In genomic region chr1:19209359-19209745, GRCm38 (mm10) we compare ENCODE assay signal across 11 mouse cellular contexts. TPM values are rescaled to one million over a fixed set of nuclear protein-coding genes. Genes with fewer than 3 reads are reported as not detected.
DNase-seq lines count a peak whose midpoint lies in the region; ATAC-seq and TF ChIP-seq lines count a peak whose summit lies in the region.
"Had no signal": no experiment of that assay in that cellular context is flagged by ENCODE, and none has a peak within 500 bp of the region (broad histone marks: within the 10 kb centered on the region; RNA-seq: fewer than 3 reads in every experiment).

No protein-coding gene starts in this region.

- H3K4me2 ChIP-seq in forebrain, postnatal 0 days (ENCODE audit: low read depth) = no peak overlapping the region
- H3K4me2 ChIP-seq in forebrain, embryonic 13.5 days = no peak overlapping the region; the same call in 1 of the 2 replicates
- no peak overlapping the region for H3K4me2 ChIP-seq in lung, postnatal 0 days (replicated peaks; ENCODE audit: low read depth, low read length)
- peak overlapping the region; percentile 51 for H3K4me2 ChIP-seq in limb, embryonic 14.5 days (replicated peaks; ENCODE audit: low read depth, low read length, severe bottlenecking)
- H3K4me2 ChIP-seq in stomach, postnatal 0 days (replicated peaks; ENCODE audit: low read depth) = no peak overlapping the region

- H3K27me3 ChIP-seq in forebrain, postnatal 0 days (ENCODE audit: insufficient read depth, low read length) = peaks cover 61% of the 10 kb centered on the region
- H3K27me3 ChIP-seq in forebrain, embryonic 13.5 days = peaks cover 84% of the 10 kb centered on the region
- H3K27me3 ChIP-seq in lung, postnatal 0 days (replicated peaks; ENCODE audit: insufficient read depth, low read length) = peaks cover 42% of the 10 kb centered on the region
- peaks cover 50% of the 10 kb centered on the region for H3K27me3 ChIP-seq in limb, embryonic 14.5 days (ENCODE audit: control insufficient read depth, insufficient read depth, low read length)
- H3K27me3 ChIP-seq in stomach, postnatal 0 days (ENCODE audit: control insufficient read depth, insufficient read depth, low read length) = peaks cover 3% of the 10 kb centered on the region; the same call in 1 of the 2 replicates

- DNase-seq in forebrain, postnatal 0 days = no peak
- DNase-seq in lung, postnatal 0 days (ENCODE audit: low spot score) = no peak
- no peak for DNase-seq in lung, postnatal 4 days
- no peak for DNase-seq in limb, embryonic 14.5 days (ENCODE audit: low spot score)
- no peak for DNase-seq in stomach, postnatal 0 days (ENCODE audit: low spot score)
- DNase-seq in urinary bladder, postnatal 14 days (ENCODE audit: low spot score) = no peak
- no peak for DNase-seq in adipocyte (ENCODE audit: low spot score)
- DNase-seq: gastrocnemius, postnatal 25 days; layer of hippocampus, adult 9-11 months; liver, postnatal 0 days had no signal

- no peak for TF ChIP-seq EP300 in lung, postnatal 0 days (IDR thresholded peaks at IDR 0.05)
- TF ChIP-seq EP300 in stomach, postnatal 0 days (optimal IDR thresholded peaks at IDR 0.05) = no peak

- no peak overlapping the region for H3K27ac ChIP-seq in forebrain, postnatal 0 days (ENCODE audit: low read depth, low read length)
- no peak overlapping the region for H3K27ac ChIP-seq in forebrain, embryonic 13.5 days
- H3K27ac ChIP-seq in lung, postnatal 0 days (ENCODE audit: low read length) = no peak overlapping the region
- peak overlapping the region; percentile 86 for H3K27ac ChIP-seq in limb, embryonic 14.5 days (replicated peaks; ENCODE audit: low read depth, low read length)
- no peak overlapping the region for H3K27ac ChIP-seq in stomach, postnatal 0 days (replicated peaks)

- no peaks in the 10 kb centered on the region for H3K36me3 ChIP-seq in forebrain, postnatal 0 days (ENCODE audit: insufficient read depth)
- H3K36me3 ChIP-seq in forebrain, embryonic 13.5 days (ENCODE audit: poor library complexity, severe bottlenecking) = no peaks in the 10 kb centered on the region
- H3K36me3 ChIP-seq in lung, postnatal 0 days (ENCODE audit: insufficient read depth, low read length) = no peaks in the 10 kb centered on the region
- 0 out of 2 replicates have a peak, but pooled peaks cover 2% of the 10 kb centered on the region for H3K36me3 ChIP-seq in limb, embryonic 14.5 days (ENCODE audit: control insufficient read depth, insufficient read depth, low read length)
- H3K36me3 ChIP-seq in stomach, postnatal 0 days (ENCODE audit: control insufficient read depth, insufficient read depth, low read length) = no peaks in the 10 kb centered on the region

- no peak overlapping the region for H3K4me3 ChIP-seq in forebrain, postnatal 0 days (ENCODE audit: low read depth, low read length)
- no peak overlapping the region; the same call in 1 of the 2 replicates for H3K4me3 ChIP-seq in forebrain, embryonic 13.5 days
- peak overlapping the region; percentile 30; the same call in 1 of the 2 replicates for H3K4me3 ChIP-seq in lung, postnatal 0 days (ENCODE audit: low read depth, low read length)
- peak overlapping the region; percentile 45 for H3K4me3 ChIP-seq in limb, embryonic 14.5 days (replicated peaks; ENCODE audit: low read length)
- peak overlapping the region; percentile 28 for H3K4me3 ChIP-seq in stomach, postnatal 0 days (ENCODE audit: low read depth, low read length)

- no peaks in the 10 kb centered on the region for H3K4me1 ChIP-seq in forebrain, postnatal 0 days (ENCODE audit: insufficient read depth)
- H3K4me1 ChIP-seq in forebrain, embryonic 13.5 days = no peaks in the 10 kb centered on the region
- H3K4me1 ChIP-seq in lung, postnatal 0 days (ENCODE audit: insufficient read depth, low read depth, low read length) = no peaks in the 10 kb centered on the region
- H3K4me1 ChIP-seq in limb, embryonic 14.5 days (ENCODE audit: control insufficient read depth, insufficient read depth, low read length) = no peaks in the 10 kb centered on the region
- no peaks in the 10 kb centered on the region for H3K4me1 ChIP-seq in stomach, postnatal 0 days (replicated peaks; ENCODE audit: control insufficient read depth, insufficient read depth)

- 3% methylated on average over 10 of the region's 10 CpGs for WGBS in forebrain, postnatal 0 days
- under 1% methylated on average over 10 of the region's 10 CpGs for WGBS in forebrain, embryonic 13.5 days
- under 1% methylated on average over 10 of the region's 10 CpGs for WGBS in lung, postnatal 0 days
- under 1% methylated on average over 10 of the region's 10 CpGs for WGBS in limb, embryonic 14.5 days
- 3% methylated on average over 10 of the region's 10 CpGs for WGBS in stomach, postnatal 0 days

- TF ChIP-seq CTCF in forebrain, postnatal 0 days (IDR thresholded peaks at IDR 0.05; ENCODE audit: low read depth) = no peak
- no peak for TF ChIP-seq CTCF in lung, postnatal 0 days (IDR thresholded peaks at IDR 0.05)
- no peak for TF ChIP-seq CTCF in stomach, postnatal 0 days (IDR thresholded peaks at IDR 0.05; ENCODE audit: low read depth)

- ATAC-seq in forebrain, postnatal 0 days = 0 out of 2 replicates have a peak, but pooled peaks have one; percentile 3
- ATAC-seq in forebrain, embryonic 13.5 days = no peak
- no peak for ATAC-seq in lung, postnatal 0 days
- no peak for ATAC-seq in limb, embryonic 14.5 days (ENCODE audit: low FRiP score, low read depth)
- no peak for ATAC-seq in stomach, postnatal 0 days (ENCODE audit: low FRiP score, low TSS enrichment)
- ATAC-seq: liver, postnatal 0 days had no signal

- no peak for TF ChIP-seq POLR2A in limb, embryonic 14.5 days (IDR thresholded peaks at IDR 0.05; ENCODE audit: borderline replicate concordance, extremely low read depth, insufficient read depth, insufficient read length)

- no peaks in the 10 kb centered on the region for H3K9me3 ChIP-seq in forebrain, postnatal 0 days (ENCODE audit: low read length)
- no peaks in the 10 kb centered on the region for H3K9me3 ChIP-seq in forebrain, embryonic 13.5 days (replicated peaks)
- no peaks in the 10 kb centered on the region for H3K9me3 ChIP-seq in lung, postnatal 0 days (ENCODE audit: low read length)
- no peaks in the 10 kb centered on the region for H3K9me3 ChIP-seq in limb, embryonic 14.5 days (ENCODE audit: control insufficient read depth, low read length)
- no peaks in the 10 kb centered on the region for H3K9me3 ChIP-seq in stomach, postnatal 0 days (ENCODE audit: control insufficient read depth, low read length)

- H3K9ac ChIP-seq in forebrain, postnatal 0 days = no peak overlapping the region
- H3K9ac ChIP-seq in forebrain, embryonic 13.5 days = no peak overlapping the region
- H3K9ac ChIP-seq in lung, postnatal 0 days (replicated peaks; ENCODE audit: low read depth) = no peak overlapping the region
- peak overlapping the region; percentile 84 for H3K9ac ChIP-seq in limb, embryonic 14.5 days (ENCODE audit: low read depth, low read length, severe bottlenecking)
- H3K9ac ChIP-seq in stomach, postnatal 0 days (ENCODE audit: low read length) = no peak overlapping the region
- H3K9ac ChIP-seq: liver, postnatal 0 days had no signal

RNA-seq across cellular contexts. Expression of gene Tfap2b, which starts 0.6 kb away (rescaled TPM):
- total RNA-seq in forebrain, postnatal 0 days (2014; rRNA removed) = 1.0 and 1.6 TPM in 2 replicates
- 1.5 and 1.8 TPM in 2 replicates for polyA plus RNA-seq in forebrain, postnatal 0 days (2015; fragmentation: Nextera tagmentation; extraction: Ambion mirVana)
- 3.2 and 4.3 TPM in 2 replicates for polyA plus RNA-seq in forebrain, embryonic 13.5 days (2015; fragmentation: Nextera tagmentation; extraction: Ambion mirVana)
- 0.14 TPM in 1 of 2 replicates, not detected in the other for polyA plus RNA-seq in lung, postnatal 0 days (2015; fragmentation: Nextera tagmentation; extraction: Ambion mirVana)
- 43.2 and 64.9 TPM in 2 replicates for polyA plus RNA-seq in limb, embryonic 14.5 days (2012; rRNA removed)
- 42.4 and 52.7 TPM in 2 replicates for polyA plus RNA-seq in limb, embryonic 14.5 days (2014; fragmentation: Nextera tagmentation; extraction: Ambion mirVana)
- polyA plus RNA-seq in stomach, postnatal 0 days (2015; fragmentation: Nextera tagmentation; extraction: Ambion mirVana) = 0.12 TPM in 1 of 2 replicates, not detected in the other
- total RNA-seq: gastrocnemius, postnatal 25 days had no signal
- polyA plus RNA-seq: liver, postnatal 0 days had no signal

Comparison
In these comparisons a context has a peak if more than half of its experiments do, and no peak if none do; other contexts are left out.
1. H3K4me3 ChIP-seq: peak in lung, postnatal 0 days (single experiment), limb, embryonic 14.5 days (single experiment) and stomach, postnatal 0 days (single experiment); none in forebrain, postnatal 0 days (single experiment) and forebrain, embryonic 13.5 days (single experiment).